Mouse (Mus musculus): ENCODE measurements around the gene Eppin. TPM values are rescaled to one million over a fixed set of nuclear protein-coding genes. Genes with fewer than 3 reads are reported as not detected.

Eppin gene
- polyA plus RNA-seq, 1 experiment from 2014 or later: not detected

Other genes starting within 250 kb of the Eppin start
- 0.60 and 1.4 TPM in 2 replicates for gene Slpi, start 204.5 kb downstream of the Eppin start, polyA plus RNA-seq (2015; fragmentation: Nextera tagmentation; extraction: Ambion mirVana)
- 0.49 and 1.7 TPM in 2 replicates for gene Rbpjl, start 190.5 kb downstream of the Eppin start, polyA plus RNA-seq (2015; fragmentation: Nextera tagmentation; extraction: Ambion mirVana)
- gene Matn4, start 188.4 kb downstream of the Eppin start, polyA plus RNA-seq (2015; fragmentation: Nextera tagmentation; extraction: Ambion mirVana): 7.2 and 8.9 TPM in 2 replicates
- gene Sdc4, start 149.7 kb downstream of the Eppin start, polyA plus RNA-seq (2015; fragmentation: Nextera tagmentation; extraction: Ambion mirVana): 48.0 and 61.1 TPM in 2 replicates
- 33.4 and 41.7 TPM in 2 replicates for gene Sys1, start 136.6 kb downstream of the Eppin start, polyA plus RNA-seq (2015; fragmentation: Nextera tagmentation; extraction: Ambion mirVana)
- 11.6 and 12.1 TPM in 2 replicates for gene Gm20458, start 132.6 kb downstream of the Eppin start, polyA plus RNA-seq (2015; fragmentation: Nextera tagmentation; extraction: Ambion mirVana)
- gene Trp53tg5, start 119.9 kb downstream of the Eppin start, polyA plus RNA-seq (2015; fragmentation: Nextera tagmentation; extraction: Ambion mirVana): not detected in 2 replicates
- gene Dbndd2, start 107.5 kb downstream of the Eppin start, polyA plus RNA-seq (2015; fragmentation: Nextera tagmentation; extraction: Ambion mirVana): 10.6 and 16.4 TPM in 2 replicates
- gene Pigt, start 96.1 kb downstream of the Eppin start, polyA plus RNA-seq (2015; fragmentation: Nextera tagmentation; extraction: Ambion mirVana): 45.3 and 46.2 TPM in 2 replicates
- 21.3 and 50.0 TPM in 2 replicates for gene Wfdc2, start 31.2 kb downstream of the Eppin start, polyA plus RNA-seq (2015; fragmentation: Nextera tagmentation; extraction: Ambion mirVana)
- not detected in 2 replicates for gene Spint3, start 20.1 kb downstream of the Eppin start, polyA plus RNA-seq (2015; fragmentation: Nextera tagmentation; extraction: Ambion mirVana)
- gene Wfdc6a, start 8.1 kb downstream of the Eppin start, polyA plus RNA-seq (2015; fragmentation: Nextera tagmentation; extraction: Ambion mirVana): 0.19 and 0.30 TPM in 2 replicates
- not detected in 2 replicates for gene Wfdc6b, start 19.9 kb upstream of the Eppin start, polyA plus RNA-seq (2015; fragmentation: Nextera tagmentation; extraction: Ambion mirVana)
- not detected in 2 replicates for gene Wfdc8, start 20.0 kb upstream of the Eppin start, polyA plus RNA-seq (2015; fragmentation: Nextera tagmentation; extraction: Ambion mirVana)
- gene Wfdc16, start 45.2 kb upstream of the Eppin start, polyA plus RNA-seq (2015; fragmentation: Nextera tagmentation; extraction: Ambion mirVana): not detected in 2 replicates
- 0.35 TPM in 1 of 2 replicates, not detected in the other for gene Wfdc10, start 62.5 kb upstream of the Eppin start, polyA plus RNA-seq (2015; fragmentation: Nextera tagmentation; extraction: Ambion mirVana)
- gene Wfdc9, start 63.0 kb upstream of the Eppin start, polyA plus RNA-seq (2015; fragmentation: Nextera tagmentation; extraction: Ambion mirVana): not detected in 2 replicates
- gene Wfdc11, start 80.5 kb upstream of the Eppin start, polyA plus RNA-seq (2015; fragmentation: Nextera tagmentation; extraction: Ambion mirVana): not detected in 2 replicates
- gene Wfdc13, start 91.5 kb upstream of the Eppin start, polyA plus RNA-seq (2015; fragmentation: Nextera tagmentation; extraction: Ambion mirVana): 0.35 TPM in 1 of 2 replicates, not detected in the other
- not detected in 2 replicates for gene Spint4, start 104.9 kb upstream of the Eppin start, polyA plus RNA-seq (2015; fragmentation: Nextera tagmentation; extraction: Ambion mirVana)
- gene Spint5, start 121.7 kb upstream of the Eppin start, polyA plus RNA-seq (2015; fragmentation: Nextera tagmentation; extraction: Ambion mirVana): not detected in 2 replicates
- gene Wfdc3, start 152.3 kb upstream of the Eppin start, polyA plus RNA-seq (2015; fragmentation: Nextera tagmentation; extraction: Ambion mirVana): 0.51 and 0.80 TPM in 2 replicates
- gene Dnttip1, start 152.4 kb upstream of the Eppin start, polyA plus RNA-seq (2015; fragmentation: Nextera tagmentation; extraction: Ambion mirVana): 56.0 and 58.7 TPM in 2 replicates
- gene Ube2c, start 176.3 kb upstream of the Eppin start, polyA plus RNA-seq (2015; fragmentation: Nextera tagmentation; extraction: Ambion mirVana): 388 and 390 TPM in 2 replicates
- gene Tnnc2, start 186.4 kb upstream of the Eppin start, polyA plus RNA-seq (2015; fragmentation: Nextera tagmentation; extraction: Ambion mirVana): 6.7 and 28.8 TPM in 2 replicates
- 40.6 and 45.6 TPM in 2 replicates for gene Snx21, start 192.2 kb upstream of the Eppin start, polyA plus RNA-seq (2015; fragmentation: Nextera tagmentation; extraction: Ambion mirVana)
- 15.7 and 16.7 TPM in 2 replicates for gene Acot8, start 211.3 kb upstream of the Eppin start, polyA plus RNA-seq (2015; fragmentation: Nextera tagmentation; extraction: Ambion mirVana)
- gene Zswim3, start 211.5 kb upstream of the Eppin start, polyA plus RNA-seq (2015; fragmentation: Nextera tagmentation; extraction: Ambion mirVana): 5.9 and 6.4 TPM in 2 replicates
- gene Zswim1, start 229.1 kb upstream of the Eppin start, polyA plus RNA-seq (2015; fragmentation: Nextera tagmentation; extraction: Ambion mirVana): 10.6 and 12.1 TPM in 2 replicates
- 0.42 TPM in 1 of 2 replicates, not detected in the other for gene Spata25, start 234.9 kb upstream of the Eppin start, polyA plus RNA-seq (2015; fragmentation: Nextera tagmentation; extraction: Ambion mirVana)
- 173 and 184 TPM in 2 replicates for gene Ctsa, start 239.3 kb upstream of the Eppin start, polyA plus RNA-seq (2015; fragmentation: Nextera tagmentation; extraction: Ambion mirVana)
- 50.6 and 52.8 TPM in 2 replicates for gene Neurl2, start 239.9 kb upstream of the Eppin start, polyA plus RNA-seq (2015; fragmentation: Nextera tagmentation; extraction: Ambion mirVana)

Measured in heart, embryonic 16.5 days (tissue).